Mouse (Mus musculus) 3T3-L1 (cell line): ENCODE measurements at regions not wholly inside any gene's neighbourhood (a gene's known extent, or its start where the extent isn't known, plus 50 kb on each side); places are given as distances from the start of the nearest gene placed in this dataset.
A peak's percentile ranks its signal among the peaks of the same experiment; 100 is the strongest.

Experiments used
- DNase-seq: peaks from one replicate; pipeline ENCODE4 v3.0.0-alpha.2; 2015; ENCODE audit warnings: low read depth, low spot score

DNA sequence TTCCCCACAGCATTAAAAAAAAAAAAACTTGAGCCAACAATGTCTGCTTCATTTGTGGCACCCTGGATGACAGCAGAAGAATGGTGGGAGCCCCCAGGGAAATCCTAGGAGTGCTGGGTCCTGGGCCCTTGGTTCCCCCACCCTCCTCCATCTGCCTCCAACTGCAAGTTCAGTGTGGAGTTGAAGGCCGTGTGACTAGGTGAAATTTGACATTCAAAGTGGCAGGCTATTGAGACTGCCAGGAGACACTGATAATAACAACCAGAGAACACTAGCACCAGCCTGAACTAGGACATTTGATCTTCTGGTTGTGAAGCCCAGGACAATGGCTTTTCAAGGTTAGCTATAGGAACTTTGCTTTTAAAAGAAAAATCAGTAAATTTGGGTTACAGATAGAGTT lies 74.0 kb downstream of the Adamts15 start:
- DNase-seq = no peak

DNA sequence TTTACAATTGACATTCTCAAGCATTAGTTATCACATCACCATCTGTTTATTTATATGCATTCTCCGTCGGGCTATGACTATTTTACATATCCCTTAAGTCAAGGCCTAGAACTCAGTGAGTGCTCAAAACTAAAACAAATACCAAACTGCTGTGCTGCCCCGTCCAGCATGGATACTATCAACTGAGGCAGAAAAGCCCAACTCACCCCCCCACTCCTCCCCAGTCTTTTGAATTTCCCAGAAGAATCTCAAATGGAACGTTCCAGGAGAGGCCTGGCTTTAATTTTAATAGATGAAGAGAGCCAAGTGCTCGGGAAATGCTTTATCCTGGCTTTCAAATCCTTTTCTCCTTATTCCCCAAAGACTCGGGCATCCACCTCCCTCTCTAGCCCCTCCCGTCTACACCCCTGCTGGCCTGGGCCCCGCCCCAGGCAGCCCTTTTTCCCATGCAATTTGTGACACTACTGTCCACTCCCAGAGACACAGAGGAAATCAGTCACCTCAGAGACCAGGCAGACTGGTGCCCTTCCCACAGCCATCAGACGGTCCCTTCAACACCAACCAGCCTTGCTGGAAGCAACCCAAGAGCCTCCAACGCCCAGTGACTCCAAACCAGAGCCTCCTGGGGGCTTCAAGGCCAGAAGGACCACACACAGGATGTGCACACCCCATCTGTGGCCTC lies 76.5 kb downstream of the Adamts15 start:
- DNase-seq = no peak

DNA sequence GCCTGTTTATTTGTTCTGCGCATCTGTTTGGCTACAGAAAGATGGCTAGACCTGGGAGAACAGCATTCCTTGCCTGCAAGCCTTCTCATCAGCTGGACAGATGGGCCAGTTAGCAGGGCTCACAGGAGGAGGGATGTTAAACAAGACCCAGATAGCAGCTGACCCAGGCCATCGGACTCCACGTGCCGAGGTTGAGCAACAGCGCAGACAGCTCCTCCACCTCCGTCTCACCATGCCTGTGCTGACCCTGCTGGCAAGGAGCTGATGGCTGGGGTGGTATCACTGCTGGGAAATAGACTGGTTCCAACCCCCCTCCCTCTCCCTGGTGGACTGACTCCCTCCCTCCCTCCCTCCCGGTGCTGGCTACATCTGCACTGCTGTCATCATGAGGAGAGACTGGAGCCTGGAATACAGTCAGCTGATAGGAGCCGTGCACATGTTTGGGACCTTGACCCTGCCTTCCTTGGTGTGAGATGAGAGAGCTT lies 78.1 kb downstream of the Adamts15 start:
- no peak for DNase-seq

DNA sequence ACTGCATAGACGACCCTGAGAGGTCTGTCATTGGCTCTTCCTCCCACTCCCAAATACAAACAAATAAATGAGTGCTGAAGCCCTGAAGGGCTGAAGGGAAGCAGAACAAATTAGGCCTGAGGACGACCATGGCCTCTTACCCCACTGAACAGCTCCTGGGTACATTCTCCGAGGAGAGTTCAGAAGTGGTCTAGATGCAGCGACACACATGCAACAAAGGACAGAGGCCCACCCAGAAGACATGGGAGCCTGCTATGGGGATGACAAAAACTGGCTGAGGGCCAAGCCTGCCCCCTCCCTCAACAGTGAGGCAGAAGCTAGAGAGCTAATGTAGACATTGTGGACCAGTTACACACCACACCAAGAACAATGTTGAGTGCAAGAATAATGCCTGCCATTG lies 87.3 kb downstream of the Adamts15 start:
- DNase-seq = no peak

DNA sequence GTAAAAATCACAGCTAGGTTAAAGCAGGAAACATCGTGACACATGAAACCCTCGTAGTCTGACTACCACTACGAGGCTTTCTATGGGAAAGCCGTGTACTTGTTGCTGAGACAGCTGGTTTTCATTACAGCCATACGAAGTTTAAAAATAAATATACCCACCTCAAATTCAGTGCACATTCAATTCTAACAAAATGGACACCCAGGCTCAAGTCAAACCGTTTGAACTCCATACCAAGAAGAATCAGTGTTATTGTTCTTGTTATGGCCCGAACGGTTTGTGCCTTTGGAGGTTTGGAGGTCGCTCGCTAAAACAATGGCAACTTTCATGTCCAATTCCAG lies 87.7 kb downstream of the Adamts15 start:
- no peak for DNase-seq

DNA sequence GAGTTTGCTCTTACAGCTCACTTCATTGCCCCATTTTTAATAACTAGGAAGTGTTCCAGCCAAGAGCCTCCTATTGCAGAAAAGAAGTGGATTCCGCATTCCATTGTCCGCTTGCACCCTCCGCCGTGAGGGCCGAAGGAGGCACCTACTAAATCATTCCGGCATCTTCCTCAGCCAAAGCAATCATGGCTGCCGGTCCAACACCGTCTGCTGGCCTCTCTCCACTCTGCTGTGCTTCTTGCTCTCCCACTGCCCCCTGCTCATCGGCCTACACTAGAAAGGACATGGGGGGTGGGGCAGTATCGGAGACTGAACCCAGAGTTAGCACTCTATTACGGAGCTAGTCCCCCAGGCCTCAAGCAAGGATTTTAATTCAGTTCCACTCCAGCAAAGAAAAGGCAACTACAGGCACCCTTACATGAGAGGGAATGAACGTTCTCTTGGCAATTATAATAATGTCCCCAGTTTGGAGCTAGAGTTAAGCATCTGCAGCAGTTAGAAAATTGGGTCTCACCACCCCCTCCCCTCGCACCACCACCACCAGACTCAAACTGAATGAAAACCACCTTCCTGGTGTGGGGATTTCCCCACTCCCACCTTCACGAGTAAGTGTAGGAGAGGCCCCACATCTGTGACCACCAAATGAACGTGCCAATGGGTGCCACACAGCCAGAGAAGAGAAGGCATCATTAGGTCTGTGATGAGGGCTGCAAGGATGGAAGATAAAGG lies 88.3 kb downstream of the Adamts15 start:
- DNase-seq = no peak

DNA sequence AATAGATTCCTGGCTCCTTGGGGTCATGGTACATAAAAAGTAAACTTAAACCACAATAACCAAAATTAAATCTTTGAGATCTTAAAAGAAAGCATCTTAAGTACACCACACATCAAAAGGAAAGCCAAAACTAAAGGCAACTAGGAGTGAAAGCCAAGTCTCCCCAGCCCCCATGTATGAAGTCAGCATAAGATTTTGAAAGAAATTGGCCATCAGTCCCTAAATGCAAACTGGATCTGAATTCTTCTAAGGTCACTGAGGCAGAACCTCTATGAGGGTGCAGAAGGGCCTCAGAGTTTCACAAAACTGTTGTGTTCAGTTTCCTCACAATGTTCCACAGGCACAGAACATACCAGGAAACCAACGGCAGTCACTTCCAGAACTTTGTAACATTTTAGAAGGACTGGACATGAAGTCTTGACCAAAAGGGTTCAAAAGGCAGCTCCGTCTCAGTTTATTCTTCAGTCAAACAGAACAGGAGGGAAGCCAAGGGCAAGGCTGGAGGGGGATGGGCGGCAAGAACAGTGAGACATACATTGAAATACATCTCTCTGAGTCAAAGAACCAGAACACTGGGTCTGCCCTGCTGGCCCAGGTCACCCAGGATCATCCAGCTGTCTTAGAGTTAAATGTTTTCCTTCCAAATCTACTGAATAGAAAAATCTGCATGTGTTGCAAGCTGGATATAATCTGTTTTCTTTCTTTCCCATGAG lies 92.9 kb downstream of the Adamts15 start:
- no peak for DNase-seq

DNA sequence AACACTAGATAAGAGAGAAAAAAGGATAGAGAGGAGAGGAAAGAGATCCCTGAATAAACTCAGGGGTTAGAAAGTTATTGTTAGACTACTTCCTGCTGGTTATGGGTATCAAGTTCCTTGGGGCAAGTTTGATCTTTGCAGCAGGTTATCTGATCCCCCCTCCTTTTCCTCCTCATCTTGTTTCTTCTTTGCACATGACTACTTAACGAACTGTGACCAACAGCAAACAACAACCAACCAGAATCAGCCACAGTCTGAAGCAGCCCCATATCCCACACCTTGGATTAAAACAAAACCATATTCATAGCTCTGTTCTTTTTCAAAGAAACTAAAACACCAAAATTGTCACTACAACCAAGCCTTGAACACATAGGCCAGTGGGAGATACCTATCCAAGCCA lies 94.5 kb downstream of the Adamts15 start:
- DNase-seq = no peak

DNA sequence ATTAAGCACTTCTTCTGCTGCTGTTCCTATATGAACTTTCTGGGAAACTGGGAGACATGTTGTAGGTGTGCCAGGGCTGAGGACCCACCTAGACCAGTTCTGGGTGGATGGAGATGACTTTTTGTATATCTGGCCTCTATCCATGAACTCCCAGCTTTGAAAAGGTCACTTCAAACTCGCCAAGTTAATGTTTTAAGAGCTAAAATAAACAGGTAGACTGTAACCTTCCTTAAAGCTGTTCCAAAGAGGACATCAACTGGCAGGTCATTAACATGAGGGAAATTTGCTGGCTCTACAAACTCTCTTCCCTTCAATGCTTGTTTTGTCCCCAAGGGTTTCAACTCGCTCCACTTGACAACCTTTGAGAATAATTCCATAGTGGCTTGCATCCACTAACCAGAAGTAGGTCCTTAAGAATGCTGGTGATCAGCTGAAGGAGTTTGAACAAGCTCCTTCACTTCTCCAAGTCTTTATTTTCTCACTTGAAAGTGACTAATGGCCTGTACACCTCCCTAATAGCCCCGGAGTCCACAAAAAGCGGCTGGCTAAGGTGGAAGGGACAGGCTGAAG lies 98.1 kb downstream of the Adamts15 start:
- DNase-seq = no peak

DNA sequence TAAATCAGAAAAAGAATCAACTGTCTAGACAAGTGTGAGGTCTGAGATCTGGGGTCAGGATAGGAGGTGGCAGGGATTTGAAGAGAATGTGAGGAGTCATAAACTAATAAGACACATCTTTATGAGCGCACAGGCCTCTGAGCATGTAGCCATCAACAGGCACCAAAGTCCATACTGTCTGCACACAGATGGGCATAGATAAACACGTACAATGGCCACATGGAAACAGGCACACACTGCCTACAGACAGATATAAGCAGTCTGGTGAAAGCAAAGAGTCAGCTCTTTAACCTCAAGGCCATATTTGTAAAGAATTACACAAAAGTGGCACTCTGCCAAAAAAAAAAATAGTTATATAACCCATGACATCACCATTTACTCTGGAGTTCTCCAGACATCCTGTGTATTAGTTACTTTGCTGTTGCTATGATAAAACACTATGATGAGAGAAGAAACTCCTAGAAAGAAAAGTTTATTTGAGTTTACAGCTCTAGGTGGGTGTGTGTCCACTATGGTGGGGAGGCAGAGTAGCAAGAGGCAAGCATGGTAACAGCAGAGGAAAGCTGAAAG lies 101.4 kb downstream of the Adamts15 start:
- DNase-seq = peak; percentile 56

DNA sequence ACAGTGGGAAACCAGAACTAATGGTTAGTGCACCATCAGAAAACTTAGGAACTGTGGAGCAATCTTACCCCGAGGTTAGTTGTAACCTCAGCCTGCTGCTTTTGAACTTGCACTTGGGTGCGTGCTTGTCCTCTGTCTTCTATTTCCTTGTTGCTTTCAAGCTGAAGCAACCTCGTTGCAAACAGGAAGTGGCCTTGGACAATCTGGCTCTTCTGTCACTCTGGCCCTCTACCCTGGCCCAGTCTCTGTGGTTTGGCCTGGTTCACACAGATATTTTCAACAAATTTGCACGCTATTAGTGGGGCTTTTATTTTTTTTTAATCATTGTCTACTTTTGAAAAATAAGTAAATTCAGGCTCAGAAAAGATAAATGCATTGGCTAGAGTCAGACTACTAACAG lies 109.0 kb downstream of the Adamts15 start:
- DNase-seq = no peak

DNA sequence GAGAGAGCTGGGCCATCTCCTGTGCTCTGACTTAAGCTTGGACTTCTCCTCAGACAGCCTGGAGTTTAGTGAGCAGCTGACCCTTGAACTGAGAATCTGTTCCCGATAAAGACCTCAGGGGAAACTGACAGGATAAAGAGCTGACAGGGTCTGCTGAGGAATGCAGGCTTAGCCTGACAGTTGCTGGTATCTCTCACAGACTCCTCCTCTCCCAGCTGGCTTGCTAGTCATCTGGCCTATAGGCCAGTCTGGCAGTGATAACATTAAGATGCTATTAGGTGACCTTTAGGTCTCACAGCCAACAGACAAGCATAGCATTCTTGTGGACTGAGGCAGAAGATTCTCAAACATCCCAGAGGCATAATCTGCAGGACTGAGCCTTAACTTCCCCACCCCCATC lies 111.4 kb downstream of the Adamts15 start:
- no peak for DNase-seq

DNA sequence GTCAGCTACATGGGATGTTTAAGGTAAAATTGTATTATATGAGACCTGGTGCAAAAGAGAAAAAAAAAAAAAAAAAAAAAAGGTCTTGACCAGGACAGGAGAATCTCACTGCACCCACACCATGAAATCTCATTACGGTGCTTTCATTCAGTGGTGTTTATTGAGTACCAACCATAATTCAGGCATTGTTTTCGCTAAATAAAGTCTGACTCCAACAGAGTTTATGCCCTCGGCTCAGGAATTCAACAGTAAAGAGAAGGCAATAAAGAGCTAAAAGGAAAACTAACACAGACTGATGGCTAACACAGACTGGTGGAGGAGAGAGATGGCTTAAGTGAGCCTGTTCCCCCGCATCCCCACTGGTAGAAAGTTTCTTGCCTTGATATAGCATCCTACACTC lies 112.0 kb downstream of the Adamts15 start:
- DNase-seq = no peak

DNA sequence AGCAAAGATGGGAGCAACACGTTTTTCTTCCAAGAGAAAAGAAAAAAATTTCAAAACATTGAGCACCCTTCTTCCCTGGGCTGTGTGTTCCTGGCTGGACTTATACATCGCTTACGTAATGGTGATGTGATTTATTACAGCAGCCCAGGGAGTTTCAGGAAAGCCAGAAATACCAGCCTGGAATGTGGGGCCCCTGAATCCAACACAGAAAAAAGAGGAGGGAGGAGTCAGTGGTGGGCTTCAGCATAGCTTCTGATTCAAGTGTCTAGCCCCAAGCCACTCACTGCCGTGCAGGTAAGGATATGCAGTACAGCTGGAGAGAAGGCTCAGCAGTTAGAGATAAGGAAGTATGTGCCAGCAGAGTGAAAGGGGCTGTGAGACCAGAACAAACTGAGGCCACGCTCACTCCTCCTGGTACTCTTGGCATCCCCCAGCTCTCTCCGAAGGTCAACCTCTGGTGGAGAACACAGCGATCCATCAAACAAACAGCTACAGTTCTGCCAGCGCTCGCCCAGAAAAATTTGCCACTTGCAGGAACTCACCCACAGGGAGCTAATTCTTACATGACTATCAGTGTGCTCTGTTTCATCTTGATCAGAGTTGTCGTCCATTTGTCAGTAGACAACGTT lies 113.3 kb downstream of the Adamts15 start:
- peak; percentile 66 for DNase-seq

DNA sequence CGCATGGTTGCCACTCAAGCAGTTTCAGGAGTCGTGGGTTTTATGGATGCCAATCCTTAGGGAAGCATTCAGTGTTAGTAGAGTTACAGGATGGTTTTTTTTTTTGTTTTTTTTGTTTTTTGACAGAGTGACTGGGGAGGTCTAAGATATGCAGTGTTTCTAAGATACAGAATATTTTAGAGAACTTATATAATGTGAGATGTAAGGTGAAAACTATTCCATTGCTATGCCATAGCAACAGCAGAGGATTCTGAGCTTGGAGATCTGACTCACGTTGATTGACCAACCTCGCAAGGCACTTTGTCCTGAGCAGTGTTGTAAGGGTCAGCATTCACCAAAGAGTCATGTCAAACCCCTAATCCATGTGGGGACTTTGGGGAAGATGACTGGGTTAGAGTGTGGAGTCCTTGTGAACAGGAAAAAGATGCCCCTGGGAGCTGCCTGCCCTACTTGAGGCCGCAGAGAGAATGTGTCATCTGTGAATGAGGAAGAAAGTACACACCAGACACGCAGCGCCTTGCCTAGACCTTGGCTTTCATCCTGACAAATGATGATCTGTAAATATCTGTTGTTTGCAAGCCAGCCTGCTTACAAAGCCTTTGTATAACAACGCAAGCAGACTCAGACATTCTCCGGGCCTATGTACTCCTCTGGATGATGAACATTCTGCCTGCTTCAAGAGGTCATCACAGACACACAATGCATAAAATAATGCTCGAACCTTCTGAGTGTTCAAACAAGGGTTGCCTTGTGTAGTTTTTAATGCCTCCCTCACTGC lies 118.3 kb downstream of the Adamts15 start:
- DNase-seq = no peak

DNA sequence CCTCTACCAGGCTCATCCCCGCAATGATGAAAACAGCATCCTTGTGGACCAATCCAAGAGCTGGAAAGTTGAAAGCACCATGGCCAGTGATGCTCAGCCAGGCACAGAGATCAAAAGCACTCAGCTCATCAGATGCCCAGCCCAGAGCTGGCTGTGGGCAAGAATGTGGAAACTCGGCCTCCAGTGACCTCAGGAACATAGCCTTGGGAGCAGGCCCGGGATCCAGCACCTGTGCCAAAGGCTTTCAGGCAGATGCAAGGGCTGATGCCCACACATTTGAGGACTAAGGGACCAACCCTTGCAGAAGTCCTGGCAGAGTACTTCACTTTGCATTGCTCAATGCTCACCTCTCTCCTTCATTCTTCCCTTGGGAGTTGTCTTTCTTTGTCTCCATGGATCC lies 119.4 kb downstream of the Adamts15 start:
- DNase-seq = no peak

DNA sequence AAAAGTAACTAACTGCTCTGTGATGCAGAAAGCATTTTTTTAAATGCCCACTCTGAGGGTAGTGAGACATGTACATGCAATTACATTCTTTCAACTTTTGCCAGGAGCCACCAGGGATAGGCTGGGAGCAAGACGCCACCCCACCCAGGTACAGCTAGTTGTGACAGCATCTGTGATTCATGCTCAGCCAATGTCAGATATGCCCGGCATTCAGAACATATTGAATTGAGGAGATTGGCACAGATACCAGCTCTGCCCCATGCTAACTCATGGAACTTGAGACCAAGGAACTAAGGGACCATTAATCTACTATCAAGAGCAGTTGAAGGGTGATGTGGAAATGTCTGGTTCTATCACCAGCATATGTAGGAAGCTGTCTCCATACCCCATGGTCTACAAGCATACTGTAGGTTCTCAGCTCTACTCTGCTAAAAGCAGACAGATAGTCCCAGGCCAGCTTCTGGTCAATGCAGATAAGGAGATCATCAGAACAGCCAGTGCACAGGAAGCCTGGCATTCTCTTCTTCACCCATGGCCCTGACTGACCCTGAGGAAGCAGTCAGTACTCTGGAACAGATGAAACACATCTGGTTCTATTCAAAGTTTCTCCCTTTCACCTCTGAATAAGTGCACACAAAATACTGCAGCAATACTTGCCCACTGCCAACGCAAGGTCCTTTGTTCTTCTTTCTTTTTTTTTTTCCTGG lies 127.4 kb downstream of the Adamts15 start:
- peak; percentile 71 for DNase-seq

DNA sequence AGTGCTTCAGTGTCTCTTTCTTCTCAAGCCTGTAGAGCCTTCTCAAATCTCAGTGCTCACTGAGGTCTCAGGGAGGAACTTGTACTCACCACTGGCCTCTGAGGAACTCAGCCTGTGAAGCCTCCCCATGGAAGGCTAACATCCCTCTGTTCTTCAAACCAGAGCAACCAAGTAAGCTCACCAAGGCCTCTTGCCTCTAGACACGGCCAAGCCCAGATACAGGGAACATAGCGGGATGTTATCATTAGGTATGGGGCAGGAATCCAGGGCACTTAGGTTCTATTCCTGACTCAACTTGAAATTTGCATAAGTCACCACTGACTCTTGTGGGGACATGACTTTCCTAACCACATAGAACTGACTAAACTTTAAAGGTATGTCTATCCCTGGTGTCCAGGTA lies 141.0 kb downstream of the Adamts15 start:
- DNase-seq = no peak

DNA sequence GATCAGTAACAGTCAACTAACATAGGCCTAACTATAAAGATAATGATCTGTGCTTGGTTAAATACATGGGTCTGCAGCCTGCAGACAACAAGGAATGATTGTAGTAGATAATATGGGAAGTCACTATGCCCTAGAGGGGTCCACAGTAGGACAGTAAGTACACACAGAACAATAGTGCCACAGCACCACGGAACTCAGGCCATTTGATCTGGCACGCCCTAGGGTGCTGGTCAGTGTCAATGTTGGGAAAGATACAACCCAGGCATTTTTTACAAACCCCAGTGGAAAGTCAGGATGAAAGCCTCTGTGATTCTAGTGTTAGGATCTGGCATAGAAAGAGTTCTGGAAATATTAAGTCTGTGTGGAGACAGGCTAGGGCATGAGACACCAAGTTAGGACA lies 144.4 kb downstream of the Adamts15 start:
- DNase-seq = no peak

DNA sequence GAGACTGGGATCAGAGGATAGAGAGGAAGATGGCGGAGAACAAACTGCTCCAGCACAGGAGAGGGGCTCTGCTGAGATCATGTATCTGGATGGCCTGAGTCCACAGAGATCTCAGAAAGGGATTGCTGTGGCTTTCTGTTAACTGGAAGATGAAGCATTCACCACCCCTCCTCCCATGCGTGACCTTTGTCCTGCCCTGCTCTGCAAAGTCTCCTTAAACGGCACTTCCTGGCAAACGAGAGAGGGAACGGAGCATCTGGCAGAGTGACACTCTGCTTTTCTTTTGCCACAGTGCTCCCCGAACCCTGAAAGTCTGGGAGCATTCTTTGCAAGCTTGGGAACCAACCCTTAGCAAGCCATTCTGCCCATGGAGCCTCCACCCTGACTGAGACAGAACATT lies 147.1 kb downstream of the Adamts15 start:
- no peak for DNase-seq
